Mouse (Mus musculus): Measurements from ENCODE around the gene Myo7a.

DNA sequence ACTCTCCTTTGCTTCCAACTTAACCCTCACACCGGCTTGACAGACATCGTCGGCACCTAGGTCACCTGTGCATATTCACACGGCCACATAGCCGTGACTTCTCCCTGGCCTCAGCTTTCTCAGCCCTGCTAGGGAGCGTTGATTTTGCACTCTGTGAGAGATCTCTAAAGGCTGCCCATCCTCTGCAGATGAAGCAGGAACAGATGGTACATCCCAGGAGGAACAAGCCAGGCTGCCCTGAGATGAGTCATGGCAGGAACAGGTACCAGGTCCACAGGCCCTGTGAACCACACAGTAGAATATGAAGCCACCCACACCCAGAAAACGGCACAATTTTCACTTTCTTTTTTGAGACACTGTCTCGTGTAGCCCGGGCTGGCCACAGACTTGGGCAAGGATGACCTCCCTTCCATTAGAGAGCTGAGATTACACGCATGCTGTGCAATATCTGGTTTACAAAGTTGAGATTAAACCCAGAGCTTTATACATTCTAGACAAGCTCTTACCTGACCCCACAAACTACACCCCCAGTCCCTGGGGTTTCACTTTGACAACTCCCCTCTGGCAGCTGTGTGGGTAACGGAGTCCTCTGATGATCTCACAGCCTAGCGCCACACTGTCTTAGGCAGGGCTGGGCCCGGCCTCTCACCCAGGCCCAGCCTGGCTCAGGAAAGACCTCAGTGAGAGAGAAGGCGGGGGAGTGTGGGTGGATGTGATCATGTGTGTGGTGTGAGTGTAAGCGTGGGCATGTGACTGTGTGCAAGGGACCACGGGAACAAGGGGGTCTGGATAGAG lies 10.5 kb downstream of the Myo7a start:
- no peak for TF ChIP-seq POLR2A (IDR thresholded peaks at IDR 0.05; ENCODE audit: insufficient read depth, low read length)
- TF ChIP-seq CTCF (IDR thresholded peaks at IDR 0.05; ENCODE audit: low read depth, low read length), result no peak
